Mouse (Mus musculus) kidney, adult 8-10 months (tissue): ENCODE data around the gene Dffb.
"Not testable (repeated sequence)": the region's sequence is repeated elsewhere in the genome, so short reads cannot be mapped to it uniquely, and the experiment has no call there.

ENCODE experiments used
- DNase-seq, 2 experiments: peaks; one replicate each; pipeline ENCODE4 v3.0.0; 2022

Dffb gene

GRCm38 (mm10) chr4:153962631-153963030 lies 12.3 kb downstream of the Dffb start:
- DNase-seq = no peak

DNA sequence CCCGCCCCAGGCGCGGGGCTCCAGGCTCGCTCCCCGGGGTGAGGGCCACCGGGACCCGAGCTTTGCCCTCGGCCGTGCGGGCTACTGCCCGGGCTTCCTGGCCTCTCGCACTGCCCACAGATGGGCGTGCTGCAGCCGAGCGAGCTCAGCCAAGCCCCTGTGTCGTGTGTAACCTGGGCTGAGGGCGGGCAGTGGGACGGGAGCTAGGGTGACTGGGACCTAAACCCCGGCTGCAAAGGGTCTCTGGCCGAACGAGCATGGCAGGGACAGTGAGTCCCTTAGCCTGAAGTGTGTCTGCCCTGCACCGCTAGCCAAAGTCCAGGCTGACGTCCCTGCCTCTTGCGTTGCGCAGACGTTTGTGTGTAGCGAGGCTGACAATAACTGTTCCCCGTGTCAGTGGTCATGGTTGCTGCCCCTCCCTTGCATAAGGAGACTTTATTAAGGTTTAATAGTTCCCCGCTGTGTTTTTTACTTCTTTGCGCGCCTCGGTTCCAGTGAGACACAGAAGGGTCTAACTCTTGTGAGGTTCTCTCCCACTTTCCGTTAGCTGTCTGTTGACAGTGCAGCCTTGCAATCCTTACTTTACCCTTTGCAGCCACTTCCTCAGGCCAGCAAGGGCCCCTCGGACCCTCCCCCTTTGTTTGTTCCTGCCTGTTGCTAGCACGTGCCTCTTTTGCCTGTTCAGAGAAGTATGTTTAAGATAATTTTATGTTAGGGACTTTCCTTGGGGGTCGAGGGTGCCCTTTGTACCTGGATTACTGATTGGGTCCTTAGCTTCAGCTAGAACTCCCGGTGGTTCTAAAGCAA lies 17.3 kb downstream of the Dffb start:
- peak in 1 of 2 experiments; percentile 45 for DNase-seq

DNA sequence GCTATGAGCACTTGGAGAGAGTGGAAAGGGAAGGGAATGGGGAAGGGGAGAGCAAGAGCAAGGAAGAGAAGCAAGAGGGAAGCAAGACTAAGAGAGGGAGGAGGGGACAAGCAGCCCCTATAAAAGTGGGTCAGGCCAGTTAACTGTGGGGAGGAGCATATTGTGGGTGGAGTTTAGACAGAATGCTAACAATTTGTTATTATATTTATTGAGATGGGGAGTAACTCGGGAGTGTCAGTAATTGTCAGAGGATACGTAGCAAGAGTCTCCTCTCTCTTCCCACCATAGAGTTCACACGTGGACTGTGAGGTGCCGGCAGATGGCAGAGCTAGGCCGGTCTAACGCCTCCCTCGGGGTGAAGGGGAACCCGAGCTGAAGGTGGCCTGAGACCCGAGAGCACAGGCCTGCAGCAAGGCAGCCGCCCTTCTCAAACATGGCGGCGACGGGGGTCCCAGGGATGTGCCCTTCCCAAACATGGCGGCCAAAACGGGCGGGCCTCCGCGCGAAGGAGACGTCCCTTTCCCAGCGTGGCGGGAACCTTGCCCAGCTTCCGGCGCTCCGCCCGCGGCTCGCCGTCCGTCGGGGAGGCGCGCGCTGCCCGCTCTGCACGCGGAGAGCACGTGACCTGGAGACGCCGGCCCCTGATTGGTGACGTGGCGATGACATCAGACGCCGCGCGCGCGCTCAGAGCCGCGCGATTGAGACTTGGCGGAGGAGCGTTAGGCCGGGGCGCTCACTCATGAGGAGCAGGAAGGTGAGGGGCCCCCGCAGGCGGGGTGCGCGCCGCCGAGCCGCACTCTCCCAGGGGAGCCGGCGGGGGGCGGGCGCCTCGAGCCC lies 18.1 kb downstream of the Dffb start, which contains the start of gene A430005L14Rik:
Gene A430005L14Rik, plus strand, starts transcription at position 669 of the 837 bp plus-strand sequence.
- peak; percentile 96 for DNase-seq

DNA sequence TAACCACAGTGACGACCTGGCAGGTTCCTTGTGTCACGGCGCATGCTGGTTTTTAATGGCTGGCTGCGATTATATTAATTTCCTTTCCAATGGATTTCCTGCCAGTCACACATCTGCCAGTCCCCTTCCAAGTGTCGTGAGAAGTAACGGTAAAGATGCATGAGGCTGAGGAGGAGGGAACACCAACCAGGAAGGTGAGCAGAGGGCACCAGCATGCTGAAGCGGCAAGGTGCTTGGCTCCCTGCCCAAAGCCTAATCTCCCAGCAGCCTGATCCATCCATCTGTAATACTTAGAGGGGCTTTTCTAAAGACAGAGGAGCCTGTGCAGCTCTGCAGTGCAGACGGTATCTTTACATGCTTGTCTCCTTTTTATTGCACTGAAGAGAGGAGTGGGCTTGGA lies 19.3 kb downstream of the Dffb start:
- peak in 1 of 2 experiments; percentile 11 for DNase-seq

DNA sequence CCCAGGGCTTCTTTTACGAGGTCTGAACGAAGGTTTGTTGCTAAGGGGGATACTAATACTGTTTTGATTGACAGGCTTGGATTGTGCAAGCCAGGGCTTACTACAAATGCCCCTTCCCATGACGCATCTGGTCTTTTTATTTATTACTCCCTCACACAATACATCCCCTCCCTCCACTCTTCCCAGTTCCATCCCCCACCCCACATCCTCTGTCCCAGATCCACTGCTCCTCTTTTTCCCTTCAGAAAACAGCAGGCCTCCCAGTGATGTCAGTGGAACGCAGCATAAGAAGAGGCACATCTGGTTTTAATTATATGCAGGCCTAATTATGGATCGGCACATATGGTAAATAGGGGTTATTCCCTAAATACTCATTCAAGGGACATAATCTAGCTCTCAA lies 23.2 kb downstream of the Dffb start:
- DNase-seq = no peak

GRCm38 (mm10) chr4:153951150-153951549 lies 23.8 kb downstream of the Dffb start:
- DNase-seq = no peak

DNA sequence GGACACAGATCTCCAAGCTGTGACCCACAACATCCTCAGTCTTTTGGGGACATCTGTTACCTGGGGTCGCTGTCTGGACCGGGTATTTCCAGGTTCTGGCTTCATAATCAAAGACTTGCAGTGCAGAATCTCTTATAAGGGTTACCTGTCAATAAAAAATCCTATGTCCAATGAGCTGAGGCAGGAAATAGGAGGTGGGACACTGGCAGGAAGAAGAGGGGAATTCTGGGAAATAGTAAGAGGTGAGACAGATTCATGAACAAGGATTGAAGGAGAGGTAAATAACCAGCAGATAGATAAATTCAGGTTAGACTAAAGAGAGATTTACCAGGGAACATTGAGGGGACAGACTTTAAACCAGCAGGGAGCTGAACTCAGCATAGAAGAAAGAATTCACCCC lies 24.6 kb downstream of the Dffb start:
- no peak for DNase-seq

GRCm38 (mm10) chr4:153945741-153946140 lies 29.2 kb downstream of the Dffb start:
- DNase-seq = no peak

- no peak for DNase-seq
Measured at GRCm38 (mm10) chr4:153944261-153944660, 30.7 kb downstream of the Dffb start.

GRCm38 (mm10) chr4:153943243-153943642 lies 31.7 kb downstream of the Dffb start:
- peak in 1 of 2 experiments; percentile 18 for DNase-seq

DNA sequence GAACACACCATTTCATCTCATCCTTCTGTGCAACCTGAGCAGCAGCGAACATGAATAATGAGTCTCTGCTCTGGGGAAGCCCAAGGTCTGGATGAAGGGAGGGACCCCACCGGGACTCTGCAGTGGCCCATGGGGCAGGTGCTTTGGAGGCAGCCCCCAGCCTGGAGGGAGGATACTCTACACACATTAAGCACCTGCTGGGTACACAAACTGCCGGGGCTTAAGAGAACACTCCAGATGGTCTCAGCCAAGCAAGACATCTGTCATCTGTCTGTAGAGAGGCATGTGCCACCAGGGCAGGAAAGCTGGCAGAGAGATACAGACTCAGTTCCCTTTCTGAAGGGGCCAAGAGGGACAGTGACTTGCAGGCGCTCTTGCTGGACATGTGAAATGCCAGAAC lies 45.0 kb downstream of the Dffb start:
- no peak for DNase-seq

GRCm38 (mm10) chr4:153929425-153929824 lies 45.5 kb downstream of the Dffb start:
- no peak for DNase-seq

- no peak for DNase-seq
Measured at GRCm38 (mm10) chr4:153928772-153929299, 46.1 kb downstream of the Dffb start.

DNA sequence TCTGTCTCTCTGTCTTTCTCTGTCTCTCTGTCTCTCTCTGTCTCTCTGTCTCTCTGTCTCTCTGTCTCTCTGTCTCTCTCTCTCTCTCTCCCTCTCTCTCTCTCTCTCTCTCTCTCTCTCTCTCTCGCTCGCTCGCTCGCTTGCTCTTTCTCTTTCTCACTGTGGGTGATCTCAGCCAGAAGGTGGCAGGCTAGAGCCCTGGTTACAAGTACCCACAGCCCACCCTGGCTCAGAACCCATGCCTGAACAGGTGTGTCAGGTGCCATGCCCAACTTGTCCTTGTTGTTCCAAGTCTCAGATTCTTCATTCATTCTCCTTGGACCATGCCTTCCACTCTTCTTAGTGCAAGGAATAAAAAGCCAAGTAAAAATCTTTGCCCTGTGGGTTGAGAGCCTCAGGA lies 52.8 kb downstream of the Dffb start:
- DNase-seq = not testable (repeated sequence)

DNA sequence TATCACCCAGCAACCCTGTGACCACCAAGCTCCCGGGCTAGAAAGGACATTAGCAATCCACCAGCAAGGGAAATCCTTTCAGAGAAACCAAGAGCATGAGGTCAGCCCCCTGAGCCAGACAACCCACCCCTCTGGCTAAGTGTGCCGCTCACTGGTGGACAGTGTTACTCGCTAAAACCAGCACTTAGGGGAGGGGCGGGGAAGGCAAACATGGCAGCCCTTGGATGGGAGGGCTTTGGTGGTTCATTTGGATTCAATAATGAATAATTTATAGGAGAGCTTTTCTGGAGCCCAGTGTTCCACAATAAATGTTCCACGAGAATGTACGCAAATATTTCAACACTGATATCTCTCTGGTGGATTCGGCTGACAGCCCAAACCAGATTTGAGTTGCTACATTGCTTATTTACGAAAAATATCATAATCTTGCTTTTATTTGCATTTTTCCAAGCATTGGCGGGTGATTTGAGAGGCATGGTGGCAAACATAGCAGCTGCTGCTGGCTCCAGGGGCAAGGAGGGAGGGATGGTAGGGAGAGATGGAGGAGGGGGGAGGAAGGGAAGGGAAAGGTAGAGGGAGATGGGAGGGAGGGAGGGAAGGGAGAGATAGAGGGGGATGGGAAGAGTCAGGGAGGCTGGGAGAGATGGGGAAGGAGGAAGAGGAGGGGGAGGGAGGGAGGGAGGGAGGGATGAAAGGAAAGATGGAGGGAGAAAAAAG lies 54.3 kb downstream of the Dffb start:
- DNase-seq = no peak

DNA sequence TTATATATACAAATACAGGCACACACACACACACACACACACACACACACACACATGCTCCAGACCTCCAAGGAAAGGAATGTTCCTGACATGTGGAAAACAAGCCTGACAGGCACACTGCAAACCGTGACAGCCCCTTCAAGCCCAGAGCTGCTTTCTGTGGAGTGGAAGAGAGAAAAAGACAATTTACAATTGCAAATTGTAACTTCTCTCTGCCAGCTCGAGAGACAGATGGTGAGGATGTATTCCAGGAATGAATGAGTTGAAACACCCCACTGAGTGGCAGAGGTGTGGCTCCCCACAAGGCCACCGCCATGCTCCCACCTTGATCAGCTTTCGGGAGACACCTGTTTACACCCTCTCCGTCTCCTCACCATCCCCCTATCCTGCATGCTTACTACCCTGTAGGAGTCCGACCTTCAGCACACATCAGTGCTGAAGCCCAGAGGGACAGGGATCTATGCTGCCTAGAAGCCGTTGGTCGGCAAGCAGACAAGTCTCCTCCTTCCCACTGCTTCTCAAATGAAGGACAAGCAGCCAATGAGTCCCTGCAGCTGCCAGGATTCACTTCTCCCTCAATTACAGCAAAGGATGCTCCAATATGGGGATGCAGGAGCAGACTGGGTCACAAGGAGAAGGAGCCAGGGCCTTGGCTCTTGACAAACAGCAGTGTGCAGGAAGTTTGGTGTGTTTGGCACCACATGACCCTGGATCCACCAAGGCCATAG lies 57.0 kb downstream of the Dffb start:
- no peak for DNase-seq
